Mouse (Mus musculus): Measurements from ENCODE around the gene 2010111I01Rik. TPM values are rescaled to one million over a fixed set of nuclear protein-coding genes. Genes with fewer than 3 reads are reported as not detected.

Gene 2010111I01Rik
- polyA plus RNA-seq, 1 experiment from 2014 or later = 34.6 TPM

- Histone ChIP-seq H3K27ac (no peak overlapping the region), H3K27me3 (ENCODE audit: insufficient read depth, poor library complexity, severe bottlenecking) (no peaks in the 10 kb centered on the region), H3K4me1 (replicated peaks) (no peaks in the 10 kb centered on the region), H3K36me3 (no peaks in the 10 kb centered on the region), H3K9me3 (no peaks in the 10 kb centered on the region), H3K4me3 (no peak overlapping the region)
- 88% methylated on average over 4 of the region's 4 CpGs for WGBS
- DNase-seq (ENCODE audit: low spot score) = no peak
These were observed 24.0 kb upstream of the 2010111I01Rik start for GRCm38 (mm10) chr13:62940721-62941120.

- no peaks in the 10 kb centered on the region for H3K36me3 ChIP-seq
- no peak overlapping the region for H3K27ac ChIP-seq
- H3K9me3 ChIP-seq = no peaks in the 10 kb centered on the region
- H3K4me1 ChIP-seq (replicated peaks) = no peaks in the 10 kb centered on the region
- DNase-seq (ENCODE audit: low spot score) = no peak
- WGBS = 84% methylated on average over 17 of the region's 17 CpGs
- H3K4me3 ChIP-seq = no peak overlapping the region
- H3K27me3 ChIP-seq (ENCODE audit: insufficient read depth, poor library complexity, severe bottlenecking) = no peaks in the 10 kb centered on the region
These were observed 23.2 kb upstream of the 2010111I01Rik start for GRCm38 (mm10) chr13:62941341-62942005.

GRCm38 (mm10) chr13:62943274-62943830 lies 21.3 kb upstream of the 2010111I01Rik start:
- H3K4me3 ChIP-seq = no peak overlapping the region
- H3K9me3 ChIP-seq = no peaks in the 10 kb centered on the region
- no peak for DNase-seq (ENCODE audit: low spot score)
- H3K27ac ChIP-seq = no peak overlapping the region
- H3K27me3 ChIP-seq (ENCODE audit: insufficient read depth, poor library complexity, severe bottlenecking) = no peaks in the 10 kb centered on the region
- H3K4me1 ChIP-seq (replicated peaks) = no peaks in the 10 kb centered on the region
- WGBS = 82% methylated on average over 7 of the region's 7 CpGs
- H3K36me3 ChIP-seq = no peaks in the 10 kb centered on the region

GRCm38 (mm10) chr13:62944109-62944508 lies 20.6 kb upstream of the 2010111I01Rik start:
- no peak for DNase-seq (ENCODE audit: low spot score)
- H3K4me3 ChIP-seq = no peak overlapping the region
- 80% methylated on average over 6 of the region's 6 CpGs for WGBS
- H3K27ac ChIP-seq = no peak overlapping the region
- no peaks in the 10 kb centered on the region for H3K9me3 ChIP-seq
- no peaks in the 10 kb centered on the region for H3K27me3 ChIP-seq (ENCODE audit: insufficient read depth, poor library complexity, severe bottlenecking)
- no peaks in the 10 kb centered on the region for H3K36me3 ChIP-seq
- H3K4me1 ChIP-seq (replicated peaks) = no peaks in the 10 kb centered on the region

- H3K27ac ChIP-seq = no peak overlapping the region
- no peaks in the 10 kb centered on the region for H3K4me1 ChIP-seq (replicated peaks)
- no peaks in the 10 kb centered on the region for H3K36me3 ChIP-seq
- H3K27me3 ChIP-seq (ENCODE audit: insufficient read depth, poor library complexity, severe bottlenecking) = no peaks in the 10 kb centered on the region
- H3K9me3 ChIP-seq = no peaks in the 10 kb centered on the region
- WGBS = 60% methylated on average over 4 of the region's 4 CpGs
- no peak overlapping the region for H3K4me3 ChIP-seq
- DNase-seq (ENCODE audit: low spot score) = no peak
These were observed 15.0 kb upstream of the 2010111I01Rik start for GRCm38 (mm10) chr13:62949560-62950188.

GRCm38 (mm10) chr13:62951606-62952005 lies 13.1 kb upstream of the 2010111I01Rik start:
- Histone ChIP-seq H3K27me3 (ENCODE audit: insufficient read depth, poor library complexity, severe bottlenecking) (no peaks in the 10 kb centered on the region), H3K4me3 (no peak overlapping the region), H3K27ac (no peak overlapping the region), H3K9me3 (no peaks in the 10 kb centered on the region), H3K4me1 (replicated peaks) (no peaks in the 10 kb centered on the region), H3K36me3 (no peaks in the 10 kb centered on the region)
- 71% methylated on average over 1 of the region's 1 CpGs for WGBS
- DNase-seq (ENCODE audit: low spot score) = no peak

GRCm38 (mm10) chr13:62952047-62952446 lies 12.6 kb upstream of the 2010111I01Rik start:
- Histone ChIP-seq H3K27me3 (ENCODE audit: insufficient read depth, poor library complexity, severe bottlenecking) (no peaks in the 10 kb centered on the region), H3K4me3 (no peak overlapping the region), H3K9me3 (no peaks in the 10 kb centered on the region), H3K4me1 (replicated peaks) (no peaks in the 10 kb centered on the region), H3K27ac (no peak overlapping the region), H3K36me3 (no peaks in the 10 kb centered on the region)
- WGBS = 72% methylated on average over 3 of the region's 3 CpGs
- no peak for DNase-seq (ENCODE audit: low spot score)

- no peak overlapping the region for H3K27ac ChIP-seq
- H3K9me3 ChIP-seq = no peaks in the 10 kb centered on the region
- 85% methylated on average over 3 of the region's 3 CpGs for WGBS
- no peaks in the 10 kb centered on the region for H3K4me1 ChIP-seq (replicated peaks)
- no peaks in the 10 kb centered on the region for H3K36me3 ChIP-seq
- no peak for DNase-seq (ENCODE audit: low spot score)
- no peak overlapping the region for H3K4me3 ChIP-seq
- no peaks in the 10 kb centered on the region for H3K27me3 ChIP-seq (ENCODE audit: insufficient read depth, poor library complexity, severe bottlenecking)
These were observed 12.1 kb upstream of the 2010111I01Rik start for GRCm38 (mm10) chr13:62952624-62953023.

GRCm38 (mm10) chr13:62955997-62956396 lies 8.7 kb upstream of the 2010111I01Rik start:
- Histone ChIP-seq H3K9me3 (no peaks in the 10 kb centered on the region), H3K36me3 (no peaks in the 10 kb centered on the region), H3K4me1 (replicated peaks) (no peaks in the 10 kb centered on the region), H3K4me3 (no peak overlapping the region), H3K27ac (no peak overlapping the region), H3K27me3 (ENCODE audit: insufficient read depth, poor library complexity, severe bottlenecking) (no peaks in the 10 kb centered on the region)
- 91% methylated on average over 6 of the region's 6 CpGs for WGBS
- no peak for DNase-seq (ENCODE audit: low spot score)

- Histone ChIP-seq H3K27ac (no peak overlapping the region), H3K9me3 (no peaks in the 10 kb centered on the region)
- WGBS = 88% methylated on average over 10 of the region's 10 CpGs
These were observed 7.9 kb upstream of the 2010111I01Rik start for GRCm38 (mm10) chr13:62956776-62957175.

GRCm38 (mm10) chr13:62963358-62963757 lies 1.3 kb upstream of the 2010111I01Rik start:
- DNase-seq (ENCODE audit: low spot score) = no peak
- no peak overlapping the region for H3K4me3 ChIP-seq
- no peak overlapping the region for H3K27ac ChIP-seq
- peaks cover 4% of the 10 kb centered on the region for H3K36me3 ChIP-seq
- peaks cover 13% of the 10 kb centered on the region for H3K4me1 ChIP-seq (replicated peaks)
- no peaks in the 10 kb centered on the region for H3K9me3 ChIP-seq
- no peaks in the 10 kb centered on the region for H3K27me3 ChIP-seq (ENCODE audit: insufficient read depth, poor library complexity, severe bottlenecking)
- 83% methylated on average over 2 of the region's 2 CpGs for WGBS

More at GRCm38 (mm10) chr13:62956776-62957175, 7.9 kb upstream of the 2010111I01Rik start:
- no peak overlapping the region for H3K4me3 ChIP-seq
- no peaks in the 10 kb centered on the region for H3K27me3 ChIP-seq (ENCODE audit: insufficient read depth, poor library complexity, severe bottlenecking)
- H3K4me1 ChIP-seq (replicated peaks) = no peaks in the 10 kb centered on the region
- no peaks in the 10 kb centered on the region for H3K36me3 ChIP-seq
- no peak for DNase-seq (ENCODE audit: low spot score)

GRCm38 (mm10) chr13:62968223-62968622 lies 3.5 kb downstream of the 2010111I01Rik start:
- H3K27ac ChIP-seq = no peak overlapping the region
- peaks cover 13% of the 10 kb centered on the region for H3K4me1 ChIP-seq (replicated peaks)
- H3K4me3 ChIP-seq = no peak overlapping the region
- H3K9me3 ChIP-seq = no peaks in the 10 kb centered on the region
- H3K27me3 ChIP-seq (ENCODE audit: insufficient read depth, poor library complexity, severe bottlenecking) = no peaks in the 10 kb centered on the region
- peaks cover 4% of the 10 kb centered on the region for H3K36me3 ChIP-seq
- 84% methylated on average over 12 of the region's 12 CpGs for WGBS
- no peak for DNase-seq (ENCODE audit: low spot score)

GRCm38 (mm10) chr13:62970515-62971269 lies 6.0 kb downstream of the 2010111I01Rik start:
- no peak overlapping the region for H3K27ac ChIP-seq
- 86% methylated on average over 11 of the region's 11 CpGs for WGBS
- peaks cover 8% of the 10 kb centered on the region for H3K4me1 ChIP-seq (replicated peaks)
- no peak overlapping the region for H3K4me3 ChIP-seq
- no peak for DNase-seq (ENCODE audit: low spot score)
- peaks cover 4% of the 10 kb centered on the region for H3K36me3 ChIP-seq
- H3K9me3 ChIP-seq = no peaks in the 10 kb centered on the region
- H3K27me3 ChIP-seq (ENCODE audit: insufficient read depth, poor library complexity, severe bottlenecking) = no peaks in the 10 kb centered on the region

All from hindbrain, embryonic 10.5 days (tissue).